Mouse (Mus musculus) ES-Bruce4 (cell line): ENCODE data around the gene Cmklr1. TPM values are rescaled to one million over a fixed set of nuclear protein-coding genes. Genes with fewer than 3 reads are reported as not detected.
A peak's percentile ranks its signal among the peaks of the same experiment; 100 is the strongest.

Source experiments
- H3K27ac ChIP-seq: 2 replicates; pipeline ENCODE4 v1.5.1; 2012; ENCODE audit warnings: low read length, inconsistent platforms; ENCODE audit not compliant: insufficient read depth
- H3K27me3 ChIP-seq: 2 replicates; pipeline ENCODE4 v1.6.1; 2012; ENCODE audit warnings: mild to moderate bottlenecking, low read length, inconsistent platforms; ENCODE audit not compliant: control insufficient read depth, poor library complexity, insufficient read depth, severe bottlenecking
- H3K36me3 ChIP-seq: 2 replicates; pipeline ENCODE4 v1.6.1; 2012; ENCODE audit warnings: inconsistent platforms, mild to moderate bottlenecking, low read length, moderate library complexity; ENCODE audit not compliant: control insufficient read depth, poor library complexity, insufficient read depth, severe bottlenecking
- H3K4me1 ChIP-seq: one replicate; pipeline ENCODE4 v1.8.1; 2011; ENCODE audit warnings: low read length; ENCODE audit not compliant: control insufficient read depth, insufficient read depth
- H3K4me3 ChIP-seq: 2 replicates; pipeline ENCODE4 v1.5.1; 2011; ENCODE audit warnings: low read depth, mild to moderate bottlenecking, low read length
- H3K9ac ChIP-seq: 2 replicates; pipeline ENCODE4 v1.6.1; 2012; ENCODE audit warnings: low read depth, mild to moderate bottlenecking, inconsistent platforms; ENCODE audit not compliant: poor library complexity, severe bottlenecking
- H3K9me3 ChIP-seq: replicated peaks from 2 replicates; pipeline ENCODE4 v1.6.1; 2012; ENCODE audit warnings: mild to moderate bottlenecking, low read length, inconsistent platforms; ENCODE audit not compliant: control insufficient read depth, poor library complexity, insufficient read depth, severe bottlenecking
- CTCF ChIP-seq: IDR thresholded peaks from one replicate; pipeline ENCODE4 v1.8.1; 2011; ENCODE audit warnings: low read depth, low read length
- EP300 ChIP-seq: IDR thresholded peaks from 2 replicates; pipeline ENCODE4 v1.6.1; 2011; ENCODE audit warnings: low read depth, low read length; ENCODE audit not compliant: insufficient read depth
- POLR2A ChIP-seq: IDR thresholded peaks from one replicate; pipeline ENCODE4 v1.8.1; 2011; ENCODE audit warnings: low read length; ENCODE audit not compliant: insufficient read depth
- polyA plus RNA-seq: library from polyadenylated mRNA; stranded (reverse); fragments of >200 nt; gene quantifications from 2 replicates; pipeline ENCODE4 v1.2.4, GENCODE M21; 2011; ENCODE audit warnings: low read depth; ENCODE audit not compliant: missing spikeins, insufficient read depth, insufficient read length

Gene Cmklr1
- polyA plus RNA-seq = 1.8 and 2.1 TPM in 2 replicates

GRCm38 (mm10) chr5:113650035-113650865 is at the start of gene Cmklr1:
Cmklr1 (minus strand) TSS chr5:113650426.
- H3K36me3 ChIP-seq = no peaks in the 10 kb centered on the region
- no peak within 1 kb of the TSS for H3K27ac ChIP-seq
- H3K9ac ChIP-seq = peak within 1 kb of the TSS; percentile 15; the same call in 1 of the 2 replicates
- peak within 1 kb of the TSS; percentile 33 for H3K4me3 ChIP-seq
- H3K9me3 ChIP-seq = no peaks in the 10 kb centered on the region
- no peak for TF ChIP-seq POLR2A
- TF ChIP-seq EP300 = no peak
- no peak for TF ChIP-seq CTCF
- peaks cover 6% of the 10 kb centered on the region for H3K4me1 ChIP-seq
- H3K27me3 ChIP-seq = no peaks in the 10 kb centered on the region

- Histone ChIP-seq H3K36me3 (no peaks in the 10 kb centered on the region), H3K27me3 (no peaks in the 10 kb centered on the region), H3K4me1 (peaks cover 2% of the 10 kb centered on the region), H3K9me3 (no peaks in the 10 kb centered on the region), H3K27ac (no peak overlapping the region), H3K9ac (no peak overlapping the region), H3K4me3 (no peak overlapping the region)
- TF ChIP-seq EP300 (no peak), POLR2A (no peak), CTCF (no peak)
Measured at GRCm38 (mm10) chr5:113694415-113694814, 44.2 kb upstream of the Cmklr1 start.

- no peak for TF ChIP-seq CTCF
- no peaks in the 10 kb centered on the region for H3K27me3 ChIP-seq
- no peaks in the 10 kb centered on the region for H3K36me3 ChIP-seq
- peaks cover 2% of the 10 kb centered on the region for H3K4me1 ChIP-seq
- no peak overlapping the region for H3K9ac ChIP-seq
- H3K4me3 ChIP-seq = no peak overlapping the region
- H3K9me3 ChIP-seq = no peaks in the 10 kb centered on the region
- no peak overlapping the region for H3K27ac ChIP-seq
Measured at GRCm38 (mm10) chr5:113694000-113694399, 43.8 kb upstream of the Cmklr1 start.

GRCm38 (mm10) chr5:113693196-113693755 is 43.0 kb upstream of the Cmklr1 start:
- no peak overlapping the region for H3K27ac ChIP-seq
- no peaks in the 10 kb centered on the region for H3K9me3 ChIP-seq
- no peaks in the 10 kb centered on the region for H3K36me3 ChIP-seq
- H3K4me3 ChIP-seq = no peak overlapping the region
- peaks cover 2% of the 10 kb centered on the region for H3K4me1 ChIP-seq
- TF ChIP-seq EP300 = no peak
- TF ChIP-seq POLR2A = no peak
- no peak for TF ChIP-seq CTCF
- H3K27me3 ChIP-seq = no peaks in the 10 kb centered on the region
- H3K9ac ChIP-seq = no peak overlapping the region

GRCm38 (mm10) chr5:113690866-113691265 is 40.6 kb upstream of the Cmklr1 start:
- Histone ChIP-seq H3K36me3 (no peaks in the 10 kb centered on the region), H3K9me3 (no peaks in the 10 kb centered on the region), H3K27ac (no peak overlapping the region), H3K4me1 (no peaks in the 10 kb centered on the region), H3K9ac (no peak overlapping the region), H3K4me3 (no peak overlapping the region), H3K27me3 (no peaks in the 10 kb centered on the region)
- TF ChIP-seq EP300 (no peak), POLR2A (no peak), CTCF (no peak)

- no peak overlapping the region for H3K27ac ChIP-seq
- H3K9ac ChIP-seq = no peak overlapping the region
- no peaks in the 10 kb centered on the region for H3K4me1 ChIP-seq
- TF ChIP-seq EP300 (no peak), POLR2A (no peak), CTCF (no peak)
- H3K9me3 ChIP-seq = no peaks in the 10 kb centered on the region
- H3K4me3 ChIP-seq = no peak overlapping the region
- H3K36me3 ChIP-seq = no peaks in the 10 kb centered on the region
- no peaks in the 10 kb centered on the region for H3K27me3 ChIP-seq
Measured at GRCm38 (mm10) chr5:113690069-113690548, 39.9 kb upstream of the Cmklr1 start.
